Mouse (Mus musculus) myocyte (in vitro differentiated cells): Measurements from ENCODE around the gene 4921524J17Rik. TPM values are rescaled to one million over a fixed set of nuclear protein-coding genes. Genes with fewer than 3 reads are reported as not detected.

Source experiments
- H3K27me3 ChIP-seq: one replicate; pipeline ENCODE4 v1.6.1; 2011; ENCODE audit not compliant: control insufficient read depth, insufficient read depth, insufficient read length
- H3K36me3 ChIP-seq: one replicate; pipeline ENCODE4 v1.6.1; 2011; ENCODE audit not compliant: control insufficient read depth, insufficient read depth
- H3K4me2 ChIP-seq: one replicate; pipeline ENCODE4 v1.6.1; 2011; ENCODE audit warnings: low read depth, control low read depth
- H3K4me3 ChIP-seq: one replicate; pipeline ENCODE4 v1.5.1; 2011; ENCODE audit warnings: mild to moderate bottlenecking, control low read depth, moderate library complexity
- H3K79me2 ChIP-seq: one replicate; pipeline ENCODE4 v1.6.1; 2011; ENCODE audit not compliant: control insufficient read depth, insufficient read depth
- H3ac ChIP-seq: one replicate; pipeline ENCODE4 v1.6.1; 2011; ENCODE audit not compliant: control insufficient read depth, insufficient read length
- CEBPB ChIP-seq: IDR thresholded peaks from 2 replicates; pipeline ENCODE4 v1.6.1; 2011; ENCODE audit warnings: mild to moderate bottlenecking, moderate library complexity; ENCODE audit not compliant: poor library complexity, insufficient read depth, severe bottlenecking
- E2F4 ChIP-seq: IDR thresholded peaks from one replicate; pipeline ENCODE4 v1.6.1; 2011; ENCODE audit warnings: mild to moderate bottlenecking, control low read depth, moderate library complexity; ENCODE audit not compliant: insufficient read depth
- MAX ChIP-seq: IDR thresholded peaks from one replicate; pipeline ENCODE4 v1.6.1; 2011; ENCODE audit warnings: low read depth, mild to moderate bottlenecking, control low read depth
- MYOD1 ChIP-seq, 3 experiments: IDR thresholded peaks; one replicate each; pipeline ENCODE4 v1.6.1; 2011; ENCODE audit warnings: control low read depth in 2 of 3, low read depth in 2 of 3, mild to moderate bottlenecking in 2 of 3, moderate library complexity in 1 of 3; ENCODE audit not compliant: insufficient read length in 2 of 3, control insufficient read depth in 1 of 3
- MYOG ChIP-seq, 3 experiments: IDR thresholded peaks; one replicate each; pipeline ENCODE4 v1.6.1; 2011; ENCODE audit warnings: control low read depth in 2 of 3, low read depth in 2 of 3, mild to moderate bottlenecking in 2 of 3; ENCODE audit not compliant: insufficient read length in 2 of 3, control insufficient read depth in 1 of 3, insufficient read depth in 1 of 3
- POLR2A ChIP-seq: IDR thresholded peaks from one replicate; pipeline ENCODE4 v1.6.1; 2011; ENCODE audit warnings: low read depth, mild to moderate bottlenecking, control low read depth, moderate library complexity; ENCODE audit not compliant: insufficient read length
- POLR2AphosphoS2 ChIP-seq: IDR thresholded peaks from one replicate; pipeline ENCODE4 v1.6.1; 2011; ENCODE audit warnings: low read depth, control low read depth; ENCODE audit not compliant: insufficient read length
- REST ChIP-seq: IDR thresholded peaks from one replicate; pipeline ENCODE4 v1.6.1; 2011; ENCODE audit warnings: mild to moderate bottlenecking, control low read depth, moderate library complexity; ENCODE audit not compliant: insufficient read depth, insufficient read length
- SRF ChIP-seq: IDR thresholded peaks from one replicate; pipeline ENCODE4 v1.6.1; 2011; ENCODE audit warnings: low read depth; ENCODE audit not compliant: control insufficient read depth, insufficient read length
- TCF12 ChIP-seq: IDR thresholded peaks from one replicate; pipeline ENCODE4 v1.6.1; 2011; ENCODE audit warnings: mild to moderate bottlenecking, control low read depth; ENCODE audit not compliant: poor library complexity, insufficient read depth, severe bottlenecking
- TCF3 ChIP-seq: IDR thresholded peaks from one replicate; pipeline ENCODE4 v1.6.1; 2011; ENCODE audit warnings: low read depth, control low read depth; ENCODE audit not compliant: insufficient read length
- USF1 ChIP-seq: IDR thresholded peaks from one replicate; pipeline ENCODE4 v1.6.1; 2011; ENCODE audit warnings: low read depth, mild to moderate bottlenecking, control low read depth, moderate library complexity
- polyA plus RNA-seq: library from polyadenylated mRNA; unstranded; fragments of >200 nt; fragmentation: generic; extraction: Trizol; gene quantifications from one replicate; pipeline ENCODE4 v1.2.1, GENCODE M21; 2012; ENCODE audit warnings: missing spikeins

4921524J17Rik gene
- polyA plus RNA-seq, 1 experiment, result 12.3 TPM

- no peak overlapping the region for H3ac ChIP-seq
- TF ChIP-seq MYOD1 (IDR thresholded peaks at IDR 0.05; ENCODE audit: control insufficient read depth in 1 of 3, insufficient read length in 2 of 3, low read depth in 2 of 3) (no peak), POLR2AphosphoS2 (no peak), TCF12 (no peak), POLR2A (no peak), MYOG (IDR thresholded peaks at IDR 0.05; ENCODE audit: control insufficient read depth in 1 of 3, insufficient read depth in 1 of 3, insufficient read length in 2 of 3, low read depth in 2 of 3) (no peak), REST (no peak), USF1 (no peak)
- H3K27me3 ChIP-seq, result no peaks in the 10 kb centered on the region
- H3K36me3 ChIP-seq, result no peaks in the 10 kb centered on the region
- H3K4me2 ChIP-seq, result no peak overlapping the region
- no peak overlapping the region for H3K4me3 ChIP-seq
- no peaks in the 10 kb centered on the region for H3K79me2 ChIP-seq
These were observed 37.6 kb downstream of the 4921524J17Rik start for GRCm38 (mm10) chr8:85395017-85395416.

GRCm38 (mm10) chr8:85393199-85393598, 39.4 kb downstream of the 4921524J17Rik start:
- Histone ChIP-seq H3K79me2 (no peaks in the 10 kb centered on the region), H3K36me3 (no peaks in the 10 kb centered on the region), H3K4me2 (no peak overlapping the region), H3K4me3 (no peak overlapping the region), H3ac (no peak overlapping the region), H3K27me3 (no peaks in the 10 kb centered on the region)
- no peak for TF ChIP-seq MAX
- no peak for TF ChIP-seq USF1
- TF ChIP-seq E2F4, result no peak
- no peak for TF ChIP-seq POLR2A
- no peak for TF ChIP-seq MYOG (IDR thresholded peaks at IDR 0.05; ENCODE audit: control insufficient read depth in 1 of 3, insufficient read depth in 1 of 3, insufficient read length in 2 of 3, low read depth in 2 of 3)
- TF ChIP-seq SRF, result no peak
- TF ChIP-seq TCF3, result no peak
- TF ChIP-seq MYOD1 (IDR thresholded peaks at IDR 0.05; ENCODE audit: control insufficient read depth in 1 of 3, insufficient read length in 2 of 3, low read depth in 2 of 3), result no peak
- no peak for TF ChIP-seq CEBPB
- no peak for TF ChIP-seq REST
- TF ChIP-seq POLR2AphosphoS2, result no peak
- no peak for TF ChIP-seq TCF12

GRCm38 (mm10) chr8:85391438-85391837, 41.2 kb downstream of the 4921524J17Rik start:
- Histone ChIP-seq H3K36me3 (no peaks in the 10 kb centered on the region), H3K4me3 (no peak overlapping the region), H3ac (no peak overlapping the region), H3K79me2 (no peaks in the 10 kb centered on the region), H3K4me2 (no peak overlapping the region), H3K27me3 (no peaks in the 10 kb centered on the region)
- TF ChIP-seq MYOG (IDR thresholded peaks at IDR 0.05; ENCODE audit: control insufficient read depth in 1 of 3, insufficient read depth in 1 of 3, insufficient read length in 2 of 3, low read depth in 2 of 3) (no peak), MAX (no peak), TCF12 (no peak), MYOD1 (IDR thresholded peaks at IDR 0.05; ENCODE audit: control insufficient read depth in 1 of 3, insufficient read length in 2 of 3, low read depth in 2 of 3) (no peak), REST (no peak), TCF3 (no peak), USF1 (no peak), POLR2AphosphoS2 (no peak), CEBPB (no peak), POLR2A (no peak), E2F4 (no peak), SRF (no peak)

- Histone ChIP-seq H3K27me3 (no peaks in the 10 kb centered on the region), H3K79me2 (no peaks in the 10 kb centered on the region), H3ac (no peak within 1 kb of the TSS), H3K36me3 (no peaks in the 10 kb centered on the region), H3K4me3 (no peak within 1 kb of the TSS), H3K4me2 (peak within 1 kb of the TSS; percentile 45)
- TF ChIP-seq MYOG (IDR thresholded peaks at IDR 0.05; ENCODE audit: control insufficient read depth in 1 of 3, insufficient read depth in 1 of 3, insufficient read length in 2 of 3, low read depth in 2 of 3) (no peak), MYOD1 (IDR thresholded peaks at IDR 0.05; ENCODE audit: control insufficient read depth in 1 of 3, insufficient read length in 2 of 3, low read depth in 2 of 3) (peak in 1 of 3 experiments; percentile 33)
These were observed 46.4 kb downstream of the 4921524J17Rik start, which contains the start of gene Mylk3 for GRCm38 (mm10) chr8:85386205-85386604. Gene Mylk3, minus strand, starts transcription at chr8:85386345.

GRCm38 (mm10) chr8:85381926-85382325, 50.7 kb downstream of the 4921524J17Rik start:
- H3K27me3 ChIP-seq, result no peaks in the 10 kb centered on the region
- H3K79me2 ChIP-seq, result no peaks in the 10 kb centered on the region
- peak overlapping the region; percentile 58 for H3K4me2 ChIP-seq
- peak in 1 of 3 experiments; percentile 9 for TF ChIP-seq MYOG (IDR thresholded peaks at IDR 0.05; ENCODE audit: control insufficient read depth in 1 of 3, insufficient read depth in 1 of 3, insufficient read length in 2 of 3, low read depth in 2 of 3)
- TF ChIP-seq E2F4, result no peak
- H3K4me3 ChIP-seq, result no peak overlapping the region
- no peak overlapping the region for H3ac ChIP-seq
- H3K36me3 ChIP-seq, result no peaks in the 10 kb centered on the region
